Mouse (Mus musculus) cerebellum, adult 11-12 months (tissue): ENCODE data around the gene Avil.
A peak's percentile ranks its signal among the peaks of the same experiment; 100 is the strongest.

Experiments
- DNase-seq: peaks from one replicate; pipeline ENCODE4 v3.0.0; 2022

The Avil gene

DNA sequence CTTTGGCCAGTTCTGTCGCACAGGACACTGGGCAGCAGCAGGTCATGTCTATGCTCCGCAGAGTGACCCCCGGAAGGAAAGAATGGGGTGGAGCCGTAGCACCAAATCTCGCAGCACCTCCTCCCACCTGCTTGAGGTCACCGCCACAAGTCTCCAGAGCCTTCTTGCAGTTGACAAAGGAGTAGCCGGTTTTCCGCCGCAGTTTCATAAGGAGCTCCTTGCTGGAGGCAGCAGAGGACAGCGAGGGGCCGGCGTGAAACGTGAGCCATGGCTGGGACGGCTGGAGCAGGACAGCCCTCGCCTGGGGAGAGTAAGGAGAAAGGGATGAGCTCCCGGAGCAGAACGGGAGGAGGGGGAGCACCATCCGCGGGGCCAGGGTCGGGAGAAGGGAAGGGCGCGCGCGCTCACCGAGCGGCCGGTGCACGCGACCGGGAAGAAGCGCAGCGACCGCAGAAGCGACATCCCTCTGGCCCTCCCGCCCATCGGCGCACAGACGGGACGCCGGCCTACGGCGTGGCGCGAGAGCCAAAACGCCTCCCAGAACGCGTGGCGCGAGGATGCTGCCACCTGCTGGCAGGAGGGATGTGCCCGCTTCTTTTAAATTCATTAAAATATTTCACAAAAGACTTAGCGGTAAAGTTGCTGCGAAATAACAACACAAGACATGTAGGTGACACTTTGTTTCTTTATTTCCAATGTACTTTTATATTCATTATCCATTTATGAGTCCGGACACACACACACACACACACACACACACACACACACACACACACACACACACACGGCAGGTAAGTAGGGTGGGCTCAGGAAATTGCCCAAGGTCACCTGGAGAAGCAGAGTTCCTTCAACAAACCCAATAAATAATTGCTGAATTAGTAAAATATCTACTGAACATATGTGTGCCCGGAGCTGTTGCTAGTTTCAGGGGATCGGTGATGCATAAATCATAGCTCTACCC is 30.1 kb downstream of the Avil start, which contains the start of gene Tsfm:
Gene Tsfm (minus strand): TSS at position 505 of the 961 bp plus-strand sequence.
- DNase-seq, result peak; percentile 88

GRCm38 (mm10) chr10:127033301-127033741 is 32.8 kb downstream of the Avil start:
- DNase-seq, result no peak

DNA sequence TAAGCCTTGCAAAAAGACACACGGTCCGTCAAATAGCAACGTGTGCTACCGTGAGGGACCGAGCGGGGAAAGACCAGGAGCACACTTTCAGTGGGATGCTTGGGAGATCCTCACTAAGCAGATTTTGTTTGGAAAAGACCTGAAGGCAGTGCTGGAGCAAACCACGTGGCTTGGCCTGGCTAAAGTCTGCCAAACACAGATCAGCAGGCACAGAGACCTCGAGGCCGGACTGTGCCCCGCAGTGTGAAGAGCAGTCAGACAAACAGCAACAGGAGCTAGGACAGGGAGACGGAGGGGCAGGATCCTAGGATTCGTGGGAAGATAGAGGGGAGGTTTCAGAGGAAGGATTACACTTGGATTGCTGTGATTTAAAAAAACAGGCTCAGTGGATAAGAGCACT is 35.8 kb downstream of the Avil start:
- DNase-seq, result no peak

- DNase-seq, result no peak
Measured at GRCm38 (mm10) chr10:127037641-127038040, 37.1 kb downstream of the Avil start.

- DNase-seq, result no peak
Measured at GRCm38 (mm10) chr10:127040569-127041214, 40.2 kb downstream of the Avil start.

DNA sequence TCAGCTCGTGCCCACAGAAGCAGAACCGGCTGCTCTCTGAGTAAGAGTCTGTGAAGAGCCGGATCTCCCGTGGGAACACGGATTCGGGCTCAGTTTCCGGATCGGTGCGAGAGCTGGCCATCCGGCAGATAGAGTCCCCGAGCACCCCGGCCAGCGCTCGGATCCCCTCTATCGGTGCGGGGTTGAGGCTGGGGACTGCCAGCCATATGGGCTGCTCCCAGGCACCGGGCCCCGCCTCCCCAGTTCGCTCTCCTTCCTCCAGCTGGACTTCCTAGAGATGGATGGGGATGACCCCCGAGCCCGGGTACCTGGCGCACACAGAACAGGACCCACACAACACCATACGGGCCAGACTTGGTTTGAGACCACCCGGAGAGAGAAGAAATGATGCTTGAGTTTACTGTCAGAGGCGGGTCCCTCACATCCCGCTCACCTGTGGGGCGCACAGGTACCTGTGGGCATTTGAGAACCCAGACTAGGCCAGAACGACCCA is 40.8 kb downstream of the Avil start, which contains the start of the genes Mettl1 and Eef1akmt3:
Gene Mettl1 (plus strand): TSS at position 141 of the 493 bp plus-strand sequence.
Gene Eef1akmt3 (minus strand): TSS at position 240 of the 493 bp plus-strand sequence.
- DNase-seq, result no peak

GRCm38 (mm10) chr10:127041774-127042338 is 41.3 kb downstream of the Avil start:
- DNase-seq, result peak; percentile 84

DNA sequence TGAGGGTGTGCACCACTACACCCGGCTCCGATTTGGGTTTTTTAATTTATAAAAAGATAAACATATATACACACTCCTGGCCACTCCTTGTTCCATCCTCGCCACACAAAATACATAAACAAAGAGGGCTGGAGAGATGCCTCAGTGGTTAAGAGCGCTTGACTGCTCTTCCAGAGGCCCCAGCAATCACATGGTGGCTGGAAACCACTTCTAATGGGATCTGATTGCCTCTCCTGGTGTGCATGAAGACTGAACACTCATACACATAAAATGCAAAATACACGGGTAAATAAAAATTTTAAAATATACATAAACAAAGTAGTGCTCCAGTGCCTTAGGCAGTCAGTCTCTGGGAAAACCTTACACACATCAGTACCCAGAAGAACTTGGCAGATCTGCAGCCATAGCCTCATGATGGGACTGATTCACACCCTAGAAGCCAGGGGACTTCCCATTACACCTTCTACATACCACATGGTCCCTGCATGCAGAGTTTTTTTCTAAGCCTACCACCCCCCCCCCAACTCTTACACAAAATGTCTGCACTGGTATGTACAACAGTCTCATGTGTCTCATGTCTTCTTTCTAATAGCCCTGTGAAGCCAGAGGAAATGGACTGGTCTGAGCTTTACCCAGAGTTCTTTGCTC is 42.1 kb downstream of the Avil start:
- DNase-seq, result no peak

DNA sequence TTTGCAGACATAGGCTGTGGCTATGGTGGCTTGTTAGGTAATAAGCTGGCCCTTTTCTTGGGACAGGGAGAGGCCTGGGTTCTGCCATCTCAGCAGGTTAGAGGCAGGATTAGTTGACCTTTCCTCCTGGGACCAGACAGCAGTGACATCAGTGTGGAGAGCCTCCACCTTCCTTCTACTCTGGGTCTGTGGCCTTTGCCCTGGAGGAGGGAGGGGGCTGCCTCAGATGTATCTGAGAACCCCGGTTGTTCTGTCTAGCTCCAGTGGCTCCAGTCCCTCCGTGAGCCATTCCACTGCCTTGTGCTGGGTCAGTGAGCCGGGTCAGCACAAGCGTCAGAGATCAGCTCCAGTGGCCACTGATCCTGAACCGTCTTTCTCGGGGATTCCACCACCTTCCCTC is 42.7 kb downstream of the Avil start:
- DNase-seq, result no peak

DNA sequence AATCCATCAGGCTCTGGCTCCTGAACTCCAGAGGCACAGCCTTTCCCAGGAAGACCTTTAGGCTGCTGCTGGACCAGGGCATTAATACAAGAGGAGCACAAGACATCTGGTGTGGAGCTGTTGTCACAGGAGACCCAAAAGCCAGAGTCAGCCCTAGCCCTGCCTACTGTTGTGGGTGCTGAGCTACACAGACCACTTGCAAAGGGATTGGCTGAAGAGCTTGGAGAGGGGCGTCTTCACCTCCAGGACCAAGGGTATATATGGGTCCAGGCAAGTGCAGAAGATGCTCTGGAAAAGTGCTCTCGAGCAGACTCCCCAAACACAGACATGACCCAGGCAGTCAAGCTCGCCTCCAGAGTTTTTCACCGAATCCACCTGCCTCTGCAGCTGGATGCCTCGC is 47.4 kb downstream of the Avil start, which contains the start of gene Cyp27b1:
Gene Cyp27b1 (plus strand): TSS at position 297 of the 400 bp plus-strand sequence.
- DNase-seq, result no peak

GRCm38 (mm10) chr10:127048608-127049394 is 48.3 kb downstream of the Avil start:
- no peak for DNase-seq

GRCm38 (mm10) chr10:127049395-127050118 is 49.0 kb downstream of the Avil start:
- DNase-seq, result no peak

DNA sequence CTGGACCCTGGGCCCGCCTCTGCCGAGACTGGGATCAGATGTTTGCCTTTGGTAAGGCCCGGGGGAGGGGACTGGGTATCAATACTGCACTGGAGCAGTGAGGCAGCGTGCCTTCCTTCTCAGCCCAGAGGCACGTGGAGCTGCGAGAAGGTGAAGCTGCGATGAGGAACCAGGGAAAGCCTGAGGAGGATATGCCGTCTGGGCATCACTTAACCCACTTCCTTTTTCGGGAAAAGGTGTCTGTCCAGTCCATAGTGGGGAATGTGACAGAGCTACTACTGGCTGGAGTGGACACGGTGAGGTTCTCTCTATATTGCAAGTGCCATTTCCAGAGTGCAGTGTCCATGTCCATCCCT is 49.6 kb downstream of the Avil start:
- DNase-seq, result no peak

DNA sequence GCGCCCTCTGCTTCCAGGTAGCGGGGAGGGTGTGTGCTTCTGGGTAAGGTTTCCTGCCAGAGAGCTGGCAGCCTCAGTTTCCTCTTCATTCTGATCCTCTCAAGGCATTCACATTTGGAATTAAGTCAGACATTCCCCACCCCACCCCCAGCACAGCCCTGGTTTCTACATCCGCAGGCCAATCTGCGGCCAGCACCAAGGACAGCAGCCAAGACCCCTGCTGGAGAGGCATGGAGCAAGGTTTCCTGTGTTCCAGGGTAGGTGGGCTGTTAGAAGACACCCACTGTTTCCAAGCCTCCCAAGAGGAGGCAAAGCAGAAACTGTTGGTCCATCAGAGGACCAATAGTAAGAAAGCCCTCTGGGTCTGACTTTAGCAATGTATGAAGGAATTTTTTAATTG is 54.1 kb downstream of the Avil start:
- DNase-seq, result no peak

- DNase-seq, result no peak
Measured at GRCm38 (mm10) chr10:127055406-127055805, 54.9 kb downstream of the Avil start.

- peak; percentile 56 for DNase-seq
Measured at GRCm38 (mm10) chr10:127056490-127056889, 56.0 kb downstream of the Avil start.

DNA sequence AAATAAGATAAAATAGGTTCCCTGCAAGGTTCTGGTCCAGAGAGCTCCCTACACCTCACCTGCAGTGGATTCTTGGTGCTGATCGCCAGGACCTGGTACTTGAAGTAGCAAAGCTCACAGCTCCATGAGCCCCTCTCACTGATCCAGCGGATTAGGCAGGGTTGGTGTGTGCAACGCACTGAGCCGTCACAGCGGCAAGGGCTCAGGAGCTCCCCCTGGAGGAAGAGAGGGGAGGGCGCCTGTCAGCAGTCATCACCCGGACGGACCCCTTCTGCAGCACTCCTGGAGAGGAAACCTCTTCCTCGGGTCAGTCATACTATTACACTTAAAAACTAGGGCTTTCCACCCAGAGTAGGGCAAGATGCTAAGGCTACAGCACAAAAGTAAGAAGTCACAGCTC is 57.7 kb downstream of the Avil start:
- DNase-seq, result peak; percentile 76

DNA sequence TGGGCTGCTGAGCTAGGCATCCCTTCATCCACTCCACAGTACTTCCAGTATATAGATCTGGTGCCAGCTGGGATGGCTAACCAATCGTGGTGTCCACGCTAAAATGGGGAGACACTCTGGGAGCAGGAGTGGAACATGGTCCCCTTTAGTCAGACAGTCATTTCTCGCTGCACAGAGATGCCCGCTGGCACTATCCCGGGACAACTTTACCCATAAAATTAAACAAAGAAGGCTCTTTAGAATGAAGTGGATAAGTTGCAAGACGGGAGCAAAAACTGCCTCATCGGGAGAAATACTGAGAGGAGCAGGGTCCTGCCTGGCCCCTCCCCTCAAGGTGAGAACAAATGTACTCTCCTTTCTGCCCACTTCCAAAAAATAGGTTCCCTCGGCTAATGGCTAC is 58.2 kb downstream of the Avil start:
- peak; percentile 54 for DNase-seq

GRCm38 (mm10) chr10:127059174-127059967 is 58.9 kb downstream of the Avil start:
- DNase-seq, result peak; percentile 60
